Mouse (Mus musculus): ENCODE measurements around the gene Sirpa. TPM values are rescaled to one million over a fixed set of nuclear protein-coding genes. Genes with fewer than 3 reads are reported as not detected.

Sirpa gene
- total and polyA plus RNA-seq, 3 experiments, result 20.4 to 30.6 (median 27.1) TPM

DNA sequence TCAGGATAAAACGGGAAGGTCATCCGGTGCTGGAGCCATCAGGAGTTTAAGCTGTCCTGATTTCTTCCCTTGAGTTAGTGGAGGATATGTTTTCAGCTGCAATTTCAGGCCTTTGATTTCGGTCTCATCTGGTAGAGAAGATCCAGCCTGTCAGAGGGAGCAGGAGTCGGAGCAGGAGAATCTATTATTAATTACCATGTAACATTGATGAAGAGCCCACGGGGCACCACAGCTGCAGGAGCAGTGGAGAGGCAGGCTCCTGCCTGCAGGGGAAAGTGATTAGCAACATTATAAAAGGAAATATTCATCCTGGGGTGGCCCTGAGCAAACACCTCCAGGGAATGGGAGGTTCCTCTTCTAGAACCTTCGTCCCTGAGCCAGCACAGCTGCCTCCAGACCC, 36.6 kb upstream of the Sirpa start:
- Histone ChIP-seq H3K79me2 (replicated peaks; ENCODE audit: control insufficient read depth, extremely low read depth, insufficient read depth, poor library complexity, severe bottlenecking) (no peaks in the 10 kb centered on the region), H3K9me3 (replicated peaks; ENCODE audit: low read length) (no peaks in the 10 kb centered on the region), H3K27ac (ENCODE audit: insufficient read depth, low read depth) (no peak overlapping the region), H3K4me1 (ENCODE audit: control insufficient read depth in 1 of 2, insufficient read depth in 2 of 2) (peaks cover 2 to 20% of the 10 kb centered on the region in 2 experiments; a peak in 2 of 4 replicates), H3K36me3 (replicated peaks in 1 of 2; ENCODE audit: control insufficient read depth in 1 of 2, insufficient read depth in 1 of 2, low read length in 1 of 2) (no peaks in the 10 kb centered on the region), H3K9ac (ENCODE audit: insufficient read depth, low read depth) (no peak overlapping the region), H3K4me3 (replicated peaks in 1 of 3; ENCODE audit: low read depth in 2 of 3, low read length in 2 of 3, poor library complexity in 1 of 3) (no peak overlapping the region), H3K4me2 (ENCODE audit: insufficient read depth, low read depth, poor library complexity, severe bottlenecking) (no peak overlapping the region), H3K27me3 (replicated peaks) (peaks cover 1% of the 10 kb centered on the region)
- DNase-seq (ENCODE audit: extremely low read depth), result no peak
- TF ChIP-seq BHLHE40 (IDR thresholded peaks at IDR 0.05; ENCODE audit: low read depth, low read length), result no peak
- no peak for TF ChIP-seq PAX5 (IDR thresholded peaks at IDR 0.05; ENCODE audit: low read length)
- no peak for TF ChIP-seq ETS1 (conservative IDR thresholded peaks at IDR 0.05; ENCODE audit: low read depth, low read length)
- no peak for TF ChIP-seq MAFK (IDR thresholded peaks at IDR 0.05; ENCODE audit: insufficient replicate concordance, low read length)
- no peak for TF ChIP-seq ZC3H11A (IDR thresholded peaks at IDR 0.05; ENCODE audit: low read depth, low read length)
- in situ Hi-C loops (cut with MboI; ENCODE audit: low pct_ligation_motif_present, low pct_unique_long_range_greater_than_20kb, low sequenced_read_pairs) (no loop called here), dilution Hi-C loops (cut with MboI; ENCODE audit: extremely low pct_ligation_motif_present, extremely low pct_unique_long_range_greater_than_20kb, low sequenced_read_pairs) (no loop called here)

- Histone ChIP-seq H3K9ac (ENCODE audit: insufficient read depth, low read depth) (no peak overlapping the region), H3K4me3 (replicated peaks in 1 of 3; ENCODE audit: low read depth in 2 of 3, low read length in 2 of 3, poor library complexity in 1 of 3) (no peak overlapping the region), H3K4me2 (ENCODE audit: insufficient read depth, low read depth, poor library complexity, severe bottlenecking) (peak overlapping the region; percentile 2; the same call in 1 of the 2 replicates), H3K36me3 (replicated peaks in 1 of 2; ENCODE audit: control insufficient read depth in 1 of 2, insufficient read depth in 1 of 2, low read length in 1 of 2) (no peaks in the 10 kb centered on the region), H3K27ac (ENCODE audit: insufficient read depth, low read depth) (no peak overlapping the region), H3K79me2 (replicated peaks; ENCODE audit: control insufficient read depth, extremely low read depth, insufficient read depth, poor library complexity, severe bottlenecking) (no peaks in the 10 kb centered on the region), H3K4me1 (ENCODE audit: control insufficient read depth in 1 of 2, insufficient read depth in 2 of 2) (peaks cover 2 to 20% of the 10 kb centered on the region in 2 experiments; a peak in 2 of 4 replicates), H3K27me3 (replicated peaks) (peaks cover 1% of the 10 kb centered on the region), H3K9me3 (replicated peaks; ENCODE audit: low read length) (no peaks in the 10 kb centered on the region)
- TF ChIP-seq SIN3A (IDR thresholded peaks at IDR 0.05; ENCODE audit: low read length), result no peak
- TF ChIP-seq MAX (IDR thresholded peaks at IDR 0.05; ENCODE audit: low read length), result no peak
- no peak for TF ChIP-seq HCFC1 (IDR thresholded peaks at IDR 0.05; ENCODE audit: low read depth, low read length)
- no peak for TF ChIP-seq GABPA (IDR thresholded peaks at IDR 0.05; ENCODE audit: insufficient replicate concordance, low read depth, low read length)
- TF ChIP-seq MXI1 (IDR thresholded peaks at IDR 0.05; ENCODE audit: low read depth, low read length), result no peak
- TF ChIP-seq NELFE (IDR thresholded peaks at IDR 0.05; ENCODE audit: low read depth, low read length), result no peak
- TF ChIP-seq ZNF384 (IDR thresholded peaks at IDR 0.05; ENCODE audit: low read depth, low read length), result no peak
- in situ Hi-C loops (cut with MboI; ENCODE audit: low pct_ligation_motif_present, low pct_unique_long_range_greater_than_20kb, low sequenced_read_pairs) (no loop called here), dilution Hi-C loops (cut with MboI; ENCODE audit: extremely low pct_ligation_motif_present, extremely low pct_unique_long_range_greater_than_20kb, low sequenced_read_pairs) (no loop called here)
- no peak for DNase-seq (ENCODE audit: extremely low read depth)
These were observed 34.4 kb upstream of the Sirpa start for GRCm38 (mm10) chr2:129558008-129558874.

- Histone ChIP-seq H3K36me3 (replicated peaks in 1 of 2; ENCODE audit: control insufficient read depth in 1 of 2, insufficient read depth in 1 of 2, low read length in 1 of 2) (no peaks in the 10 kb centered on the region), H3K4me3 (replicated peaks in 1 of 3; ENCODE audit: low read depth in 2 of 3, low read length in 2 of 3, poor library complexity in 1 of 3) (no peak overlapping the region), H3K27me3 (replicated peaks) (peaks cover 1% of the 10 kb centered on the region), H3K79me2 (replicated peaks; ENCODE audit: control insufficient read depth, extremely low read depth, insufficient read depth, poor library complexity, severe bottlenecking) (no peaks in the 10 kb centered on the region), H3K9me3 (replicated peaks; ENCODE audit: low read length) (no peaks in the 10 kb centered on the region), H3K9ac (ENCODE audit: insufficient read depth, low read depth) (no peak overlapping the region), H3K4me2 (ENCODE audit: insufficient read depth, low read depth, poor library complexity, severe bottlenecking) (no peak overlapping the region), H3K4me1 (ENCODE audit: control insufficient read depth in 1 of 2, insufficient read depth in 2 of 2) (peaks cover 2 to 20% of the 10 kb centered on the region in 2 experiments; a peak in 2 of 4 replicates), H3K27ac (ENCODE audit: insufficient read depth, low read depth) (no peak overlapping the region)
- no peak for DNase-seq (ENCODE audit: extremely low read depth)
- dilution Hi-C loops (cut with MboI; ENCODE audit: extremely low pct_ligation_motif_present, extremely low pct_unique_long_range_greater_than_20kb, low sequenced_read_pairs) (no loop called here), in situ Hi-C loops (cut with MboI; ENCODE audit: low pct_ligation_motif_present, low pct_unique_long_range_greater_than_20kb, low sequenced_read_pairs) (no loop called here)
- TF ChIP-seq POLR2A (IDR thresholded peaks at IDR 0.05; ENCODE audit: low read depth, low read length), result no peak
- no peak for TF ChIP-seq POLR2AphosphoS2 (IDR thresholded peaks at IDR 0.05; ENCODE audit: low read depth, low read length)
- no peak for TF ChIP-seq CHD2 (IDR thresholded peaks at IDR 0.05; ENCODE audit: low read length)
- TF ChIP-seq ZC3H11A (IDR thresholded peaks at IDR 0.05; ENCODE audit: low read depth, low read length), result no peak
- no peak for TF ChIP-seq E2F4 (IDR thresholded peaks at IDR 0.05; ENCODE audit: insufficient replicate concordance, low read depth, low read length)
- TF ChIP-seq TCF12 (IDR thresholded peaks at IDR 0.05; ENCODE audit: low read depth, low read length), result no peak
- no peak for TF ChIP-seq ETS1 (conservative IDR thresholded peaks at IDR 0.05; ENCODE audit: low read depth, low read length)
- no peak for TF ChIP-seq MAX (IDR thresholded peaks at IDR 0.05; ENCODE audit: low read length)
- no peak for TF ChIP-seq CHD1 (IDR thresholded peaks at IDR 0.05; ENCODE audit: low read depth, low read length)
- no peak for TF ChIP-seq MYC (IDR thresholded peaks at IDR 0.05; ENCODE audit: low read depth, low read length)
- no peak for TF ChIP-seq MXI1 (IDR thresholded peaks at IDR 0.05; ENCODE audit: low read depth, low read length)
- no peak for TF ChIP-seq MAZ (IDR thresholded peaks at IDR 0.05; ENCODE audit: low read depth, low read length)
- no peak for TF ChIP-seq RAD21 (IDR thresholded peaks at IDR 0.05; ENCODE audit: low read depth, low read length)
- TF ChIP-seq EP300 (IDR thresholded peaks at IDR 0.05; ENCODE audit: low read length), result no peak
These were observed 33.8 kb upstream of the Sirpa start for GRCm38 (mm10) chr2:129558875-129559219.
